Mouse (Mus musculus): ENCODE data around the gene Treml2.
A peak's percentile ranks its signal among the peaks of the same experiment; 100 is the strongest.
"Not testable (repeated sequence)": the region's sequence is repeated elsewhere in the genome, so short reads cannot be mapped to it uniquely, and the experiment has no call there.

Gene Treml2

GRCm38 (mm10) chr17:48293500-48294194, 5.7 kb upstream of the Treml2 start:
- no peak for DNase-seq (ENCODE audit: low read depth, low spot score)

DNA sequence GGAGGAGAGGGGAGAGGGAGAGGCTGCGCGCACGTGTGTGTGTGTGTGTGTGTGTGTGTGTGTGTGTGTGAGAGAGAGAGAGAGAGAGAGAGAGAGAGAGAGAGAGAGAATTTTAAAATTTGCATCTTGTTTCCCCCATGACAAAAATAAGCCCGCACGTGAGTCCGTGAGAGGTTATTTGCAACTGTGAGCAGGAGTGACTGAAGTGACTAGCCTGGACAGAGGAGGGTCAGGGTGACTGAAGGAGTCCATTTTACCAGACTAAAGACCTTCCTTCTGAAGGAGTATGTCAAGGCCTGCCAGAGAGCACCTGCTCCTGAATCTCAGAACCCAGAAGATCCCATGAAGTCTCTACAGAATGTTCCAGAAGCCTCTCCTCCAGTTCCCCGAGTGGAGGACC, 458 bp downstream of the Treml2 start:
- DNase-seq (ENCODE audit: low read depth, low spot score), result no peak

DNA sequence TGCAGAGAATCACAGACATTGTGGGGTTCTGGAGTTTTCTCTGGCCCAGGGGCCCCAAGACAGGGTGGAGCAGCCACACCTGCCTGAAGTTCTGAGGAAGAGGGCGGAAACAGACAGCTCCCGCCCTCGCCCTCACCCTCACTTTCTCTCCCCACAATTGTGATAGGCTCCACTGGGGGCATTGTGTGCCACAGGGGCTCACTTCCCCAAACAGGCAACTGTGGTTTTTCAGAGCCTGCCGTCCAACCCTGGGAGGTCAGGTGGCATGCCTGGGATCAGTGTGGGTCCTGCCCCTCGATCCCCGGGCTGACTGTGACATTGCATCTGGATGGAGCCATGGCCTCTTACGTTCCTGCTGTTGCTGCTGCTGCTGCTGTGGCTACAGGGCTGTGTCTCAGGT, 901 bp downstream of the Treml2 start:
- DNase-seq (ENCODE audit: low read depth, low spot score), result no peak

DNA sequence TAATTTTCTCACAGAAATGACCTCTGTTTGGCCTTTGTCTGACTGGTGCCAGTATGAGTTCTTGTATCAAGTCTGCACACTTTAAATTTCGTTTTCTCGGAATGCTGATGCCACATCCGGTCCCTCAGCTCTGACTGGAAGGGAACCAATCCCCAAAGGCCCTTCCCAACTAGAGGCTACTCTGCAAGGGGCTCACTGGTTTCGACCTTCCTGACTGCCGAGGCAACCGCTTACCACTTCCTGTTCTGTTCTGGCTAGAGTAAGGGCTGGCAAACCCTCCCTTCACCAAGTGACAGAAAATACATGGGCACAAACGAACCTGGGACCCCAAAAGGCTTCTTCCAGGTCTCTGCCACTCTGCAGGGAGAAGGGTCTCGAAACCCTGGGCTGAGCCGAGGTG, 1.6 kb downstream of the Treml2 start:
- DNase-seq (ENCODE audit: low read depth, low spot score), result no peak

- no peak for DNase-seq (ENCODE audit: low read depth, low spot score)
Observed at GRCm38 (mm10) chr17:48301792-48302191, 2.5 kb downstream of the Treml2 start.

- no peak for DNase-seq (ENCODE audit: low read depth, low spot score)
Observed at GRCm38 (mm10) chr17:48312124-48312523, 12.8 kb downstream of the Treml2 start.

DNA sequence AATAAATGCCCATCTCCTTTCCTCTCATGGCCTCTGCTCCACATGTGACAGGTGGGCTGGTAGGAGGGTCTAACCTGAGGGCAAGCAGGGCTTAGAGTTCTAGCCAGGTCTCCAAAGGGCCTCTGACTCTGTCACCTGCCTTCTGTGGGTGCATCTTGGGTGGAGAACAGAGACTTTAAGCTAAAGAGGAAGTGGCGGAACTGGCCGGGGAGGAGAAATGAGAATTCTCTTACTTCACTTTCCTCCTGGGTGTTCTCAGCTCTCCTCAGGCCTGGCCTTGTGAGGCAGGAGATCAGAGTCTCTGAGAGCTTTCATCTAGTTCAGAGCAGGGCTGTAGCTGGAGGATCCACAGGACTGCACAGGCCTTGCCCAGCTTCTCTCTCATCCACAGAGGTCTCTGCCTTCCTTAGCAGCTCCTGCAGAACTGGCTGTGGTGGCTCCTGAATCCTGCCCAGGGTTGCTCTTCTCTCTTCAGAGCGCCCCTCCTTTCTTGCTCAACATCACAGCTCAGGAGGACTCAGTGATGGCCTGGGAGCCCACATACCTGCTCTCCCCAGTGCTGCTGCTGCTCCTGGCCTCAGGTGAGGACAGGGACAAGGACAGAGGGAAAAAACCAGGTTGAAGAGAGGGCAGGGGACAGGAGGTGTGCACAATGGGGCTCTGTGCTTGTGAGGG, 16.7 kb downstream of the Treml2 start, which contains the start of gene B430306N03Rik:
B430306N03Rik (plus strand) TSS at position 237 of the 675 bp plus-strand sequence.
- not testable (repeated sequence) for DNase-seq (ENCODE audit: low read depth, low spot score)

GRCm38 (mm10) chr17:48318686-48319085, 19.4 kb downstream of the Treml2 start:
- no peak for DNase-seq (ENCODE audit: low read depth, low spot score)

DNA sequence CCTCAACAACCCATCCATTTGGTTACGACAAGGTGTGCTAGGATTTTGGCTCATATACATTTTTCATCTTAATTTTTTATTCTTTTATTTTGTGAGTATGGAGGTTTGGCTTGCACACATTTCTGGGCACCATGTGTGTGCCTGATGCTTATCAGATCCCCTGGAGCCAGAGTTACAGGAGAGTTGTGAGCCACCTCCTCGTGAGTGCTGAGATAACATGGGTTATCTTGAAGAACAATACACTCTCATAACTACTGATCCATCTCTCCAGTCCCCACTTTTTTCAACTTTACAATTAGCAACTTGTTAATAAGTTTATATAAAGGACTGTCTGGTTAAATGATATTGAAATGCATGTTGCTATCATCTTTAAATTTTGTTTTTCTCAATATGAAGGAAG, 22.0 kb downstream of the Treml2 start:
- DNase-seq (ENCODE audit: low read depth, low spot score), result no peak

- DNase-seq (ENCODE audit: low read depth, low spot score), result no peak
Observed at GRCm38 (mm10) chr17:48323236-48323635, 23.9 kb downstream of the Treml2 start.

DNA sequence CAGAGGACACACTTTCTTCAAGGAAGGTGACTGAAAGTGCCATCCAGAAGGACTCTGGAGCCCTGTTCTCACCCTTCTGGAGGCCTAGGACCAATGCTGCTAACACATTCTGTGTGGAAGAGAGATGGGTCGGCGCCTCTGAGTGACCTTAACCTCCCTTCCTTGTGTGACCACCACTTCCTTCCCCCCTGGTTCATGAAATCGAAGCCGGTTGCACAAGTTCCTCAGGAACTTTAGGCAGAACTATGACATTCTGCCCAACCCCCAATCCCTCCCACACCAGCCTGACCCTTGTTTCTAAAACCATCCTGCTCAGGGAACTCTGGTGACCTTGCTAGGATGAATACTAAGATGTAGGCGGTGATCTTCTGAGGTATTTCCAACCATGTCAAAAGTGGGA, 25.0 kb downstream of the Treml2 start:
- no peak for DNase-seq (ENCODE audit: low read depth, low spot score)

GRCm38 (mm10) chr17:48325093-48325492, 25.8 kb downstream of the Treml2 start:
- DNase-seq (ENCODE audit: low read depth, low spot score), result no peak

- DNase-seq (ENCODE audit: low read depth, low spot score), result no peak
Observed at GRCm38 (mm10) chr17:48325638-48326037, 26.3 kb downstream of the Treml2 start.

DNA sequence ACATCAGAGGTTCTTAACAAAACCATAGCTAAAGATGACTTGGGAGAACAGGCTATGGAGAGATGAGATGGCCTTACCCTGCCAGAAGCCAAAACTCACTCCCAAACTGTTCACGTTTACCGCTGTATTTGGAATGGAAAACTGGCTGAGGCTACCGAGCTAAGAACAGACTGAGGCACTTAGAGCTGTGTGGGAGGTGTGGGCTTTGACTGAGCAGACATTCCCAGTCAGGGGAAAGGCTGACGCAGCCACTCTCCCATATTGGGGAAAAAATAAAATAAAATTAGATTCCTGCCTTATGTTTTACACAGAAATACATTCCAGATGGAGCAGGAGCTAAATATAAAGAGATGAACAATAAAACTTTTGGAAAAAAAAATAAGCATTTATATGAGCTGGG, 27.4 kb downstream of the Treml2 start:
- DNase-seq (ENCODE audit: low read depth, low spot score), result no peak

DNA sequence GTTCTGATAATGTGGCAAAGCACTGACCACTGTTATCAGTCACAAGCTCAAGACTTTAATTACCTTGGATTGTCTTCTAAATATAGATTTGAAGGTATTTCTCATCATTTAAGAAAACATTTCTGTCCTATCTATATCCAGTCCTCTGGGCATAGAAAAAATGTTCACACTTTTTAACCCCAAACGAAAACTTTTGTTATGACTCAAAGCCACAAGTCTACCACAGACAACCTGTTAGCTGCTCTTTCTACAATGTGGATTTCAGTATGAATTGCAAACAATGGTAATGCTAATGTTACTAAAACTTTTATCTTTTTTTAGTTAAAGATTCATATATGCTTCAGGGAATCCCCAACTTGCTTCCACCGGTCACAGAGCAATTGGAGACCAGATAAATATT, 33.2 kb downstream of the Treml2 start:
- no peak for DNase-seq (ENCODE audit: low read depth, low spot score)

DNA sequence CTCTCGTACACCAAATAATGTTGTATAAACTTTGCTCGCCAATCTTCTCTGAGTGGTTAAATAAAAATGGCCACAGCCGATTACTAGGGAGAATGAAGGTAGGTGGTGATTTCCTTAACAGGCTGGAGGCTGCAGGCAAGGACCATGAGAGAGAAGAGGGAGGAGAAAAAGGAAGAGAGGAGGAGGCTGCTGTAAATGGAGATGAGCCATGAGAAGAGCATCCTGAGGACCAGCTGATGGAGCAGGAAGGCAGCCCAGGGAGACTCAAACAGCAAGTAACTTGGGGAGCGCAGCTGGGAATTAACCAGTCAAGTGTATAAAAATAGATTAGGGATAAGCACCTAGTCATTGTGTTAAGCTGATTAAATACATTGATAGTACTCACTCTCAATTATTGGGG, 34.9 kb downstream of the Treml2 start:
- DNase-seq (ENCODE audit: low read depth, low spot score), result peak; percentile 42

- DNase-seq (ENCODE audit: low read depth, low spot score), result peak; percentile 81
Observed at GRCm38 (mm10) chr17:48336857-48337256, 37.6 kb downstream of the Treml2 start.

DNA sequence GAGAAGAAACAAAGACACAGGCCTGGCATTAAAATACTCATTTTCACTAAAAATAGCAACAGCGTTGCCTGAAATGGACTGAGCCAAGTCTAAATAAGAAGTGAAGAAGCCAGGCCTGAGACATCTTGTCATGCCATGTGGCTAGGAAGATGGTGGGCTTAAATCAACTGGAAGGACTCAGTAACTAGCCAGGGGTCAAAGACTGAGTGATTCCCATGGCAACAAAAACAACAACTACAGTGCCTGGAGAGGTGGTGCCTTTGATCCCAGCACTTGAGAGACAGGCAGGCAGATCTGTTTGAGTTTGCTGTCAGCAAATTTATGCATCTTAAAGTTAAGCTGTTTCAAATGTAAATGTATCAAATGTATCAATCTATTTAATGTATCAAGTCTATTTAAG, 41.0 kb downstream of the Treml2 start:
- no peak for DNase-seq (ENCODE audit: low read depth, low spot score)

DNA sequence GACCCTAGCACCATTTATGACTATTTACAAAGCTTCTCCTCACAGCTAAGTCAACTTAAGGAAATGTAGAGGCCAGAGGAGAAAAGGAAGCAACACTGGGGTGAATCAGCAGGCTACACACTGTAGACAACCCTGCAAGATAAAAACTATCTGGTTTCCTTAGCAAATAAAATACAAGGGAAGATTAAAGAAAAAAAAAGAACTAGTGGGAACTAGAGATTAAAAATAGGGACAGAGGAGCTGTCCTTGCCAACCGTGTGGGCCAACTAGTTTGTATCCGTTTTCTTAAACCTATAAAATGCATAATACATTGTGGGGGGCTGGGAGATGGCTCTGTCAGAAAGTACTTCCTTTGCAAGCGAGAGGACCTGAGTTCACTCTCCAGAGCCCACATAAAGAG, 42.6 kb downstream of the Treml2 start:
- DNase-seq (ENCODE audit: low read depth, low spot score), result no peak

GRCm38 (mm10) chr17:48343065-48343464, 43.8 kb downstream of the Treml2 start:
- DNase-seq (ENCODE audit: low read depth, low spot score), result no peak

DNA sequence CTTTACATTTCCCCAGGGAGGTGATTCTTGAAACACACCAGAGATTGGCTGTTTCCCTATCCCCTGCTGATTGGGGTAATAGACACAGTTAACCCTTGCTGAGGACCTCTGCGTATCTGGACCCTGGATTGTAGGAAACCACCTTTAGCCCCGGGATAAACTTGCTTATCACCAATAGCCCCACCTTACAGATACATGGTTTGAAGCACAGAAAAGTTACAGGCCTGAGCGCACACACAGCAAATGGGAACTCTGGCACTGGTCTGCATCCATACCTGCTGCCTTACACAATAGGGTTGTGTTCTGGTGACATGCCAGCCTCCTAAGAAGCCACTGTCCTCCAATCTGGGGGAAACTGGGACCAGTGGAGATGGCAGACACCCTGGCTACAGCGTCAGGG, 46.5 kb downstream of the Treml2 start:
- no peak for DNase-seq (ENCODE audit: low read depth, low spot score)

DNA sequence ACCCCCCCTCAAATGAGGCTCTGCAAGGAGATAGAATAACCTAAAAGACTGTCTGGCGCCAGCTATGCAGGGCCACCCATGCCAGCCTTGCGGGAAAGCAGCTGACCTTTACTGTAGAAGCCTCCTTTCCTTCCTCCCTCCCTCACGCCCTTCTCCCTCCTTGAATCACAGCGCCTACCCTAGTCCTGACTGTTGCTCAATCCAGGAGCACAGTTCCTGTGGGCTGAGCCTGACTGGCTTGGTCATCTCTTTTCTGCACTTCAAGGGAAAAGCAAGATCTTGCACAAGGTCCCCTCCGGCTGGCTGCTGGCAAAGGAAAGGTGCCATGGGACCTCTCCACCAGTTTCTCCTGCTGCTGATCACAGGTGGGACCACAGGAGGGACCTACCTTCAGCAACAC, 46.9 kb downstream of the Treml2 start, which contains the start of gene Trem2:
Trem2 (plus strand) TSS at position 171 of the 400 bp plus-strand sequence.
- DNase-seq (ENCODE audit: low read depth, low spot score), result no peak

- no peak for DNase-seq (ENCODE audit: low read depth, low spot score)
Observed at GRCm38 (mm10) chr17:48346834-48347233, 47.5 kb downstream of the Treml2 start.

Measured in retina, adult 2 months (tissue).